Mouse (Mus musculus) lung, postnatal 0 days (tissue): ENCODE data around the gene Cdc42ep4.
A peak's percentile ranks its signal among the peaks of the same experiment; 100 is the strongest.

Source experiments
- CTCF ChIP-seq: IDR thresholded peaks from 2 replicates; pipeline ENCODE4 v1.5.1; 2016; ENCODE audit warnings: antibody characterized with exemption, mild to moderate bottlenecking
- EP300 ChIP-seq: IDR thresholded peaks from 2 replicates; pipeline ENCODE4 v1.6.1; 2016; ENCODE audit warnings: antibody characterized with exemption, mild to moderate bottlenecking, control low read depth

GRCm38 (mm10) chr11:113750571-113751483 is 854 bp downstream of the Cdc42ep4 start:
- no peak for TF ChIP-seq EP300
- TF ChIP-seq CTCF = peak; percentile 70
